Mouse (Mus musculus) ovary, adult 2 months (tissue): ENCODE results near the gene Ubr4. TPM values are rescaled to one million over a fixed set of nuclear protein-coding genes. Genes with fewer than 3 reads are reported as not detected.

Experiments
- polyA plus RNA-seq: library from polyadenylated mRNA; depleted of rRNA; stranded (reverse); fragments of >200 nt; gene quantifications from 2 replicates; pipeline ENCODE4 v1.2.3, GENCODE M21; 2012; rRNA removed

The Ubr4 gene
- polyA plus RNA-seq: 210 and 261 TPM in 2 replicates

GRCm38 (mm10) chr4:139351931-139352711 is at the start of gene Ubr4, which contains the start of the genes Mrto4 and Emc1:
Gene Ubr4 (plus strand): TSS chr4:139352609.
Gene Mrto4 (minus strand): TSS chr4:139352576.
Gene Emc1 (plus strand): TSS chr4:139352587.

GRCm38 (mm10) chr4:139310171-139310898 is 42.1 kb upstream of the Ubr4 start, which contains the start of the genes Pqlc2 and Akr7a5:
Gene Pqlc2 (minus strand): TSS chr4:139310708.
Gene Akr7a5 (plus strand): TSS chr4:139310744.

GRCm38 (mm10) chr4:139530248-139530647 is 177.8 kb downstream of the Ubr4 start, which contains the start of gene Iffo2:
Gene Iffo2 (plus strand): TSS chr4:139530548.

Other genes with a start within 250 kb of the Ubr4 start
- 37.0 and 45.4 TPM in 2 replicates for gene Minos1, start 221.5 kb upstream of the Ubr4 start, polyA plus RNA-seq
- gene Capzb, start 159.7 kb upstream of the Ubr4 start, polyA plus RNA-seq: 234 and 293 TPM in 2 replicates
- 31.9 and 36.0 TPM in 2 replicates for gene Pqlc2, start 41.9 kb upstream of the Ubr4 start, polyA plus RNA-seq
- 84.8 and 105 TPM in 2 replicates for gene Akr7a5, start 41.9 kb upstream of the Ubr4 start, polyA plus RNA-seq
- 29.4 and 37.3 TPM in 2 replicates for gene Mrto4, start within 50 bp of the Ubr4 start, polyA plus RNA-seq
- gene Emc1, start within 50 bp of the Ubr4 start, polyA plus RNA-seq: 45.6 and 62.3 TPM in 2 replicates
- 10.3 and 10.8 TPM in 2 replicates for gene Iffo2, start 177.9 kb downstream of the Ubr4 start, polyA plus RNA-seq